Comparison of ENCODE assay signal across 8 mouse cellular contexts in the genomic region with DNA sequence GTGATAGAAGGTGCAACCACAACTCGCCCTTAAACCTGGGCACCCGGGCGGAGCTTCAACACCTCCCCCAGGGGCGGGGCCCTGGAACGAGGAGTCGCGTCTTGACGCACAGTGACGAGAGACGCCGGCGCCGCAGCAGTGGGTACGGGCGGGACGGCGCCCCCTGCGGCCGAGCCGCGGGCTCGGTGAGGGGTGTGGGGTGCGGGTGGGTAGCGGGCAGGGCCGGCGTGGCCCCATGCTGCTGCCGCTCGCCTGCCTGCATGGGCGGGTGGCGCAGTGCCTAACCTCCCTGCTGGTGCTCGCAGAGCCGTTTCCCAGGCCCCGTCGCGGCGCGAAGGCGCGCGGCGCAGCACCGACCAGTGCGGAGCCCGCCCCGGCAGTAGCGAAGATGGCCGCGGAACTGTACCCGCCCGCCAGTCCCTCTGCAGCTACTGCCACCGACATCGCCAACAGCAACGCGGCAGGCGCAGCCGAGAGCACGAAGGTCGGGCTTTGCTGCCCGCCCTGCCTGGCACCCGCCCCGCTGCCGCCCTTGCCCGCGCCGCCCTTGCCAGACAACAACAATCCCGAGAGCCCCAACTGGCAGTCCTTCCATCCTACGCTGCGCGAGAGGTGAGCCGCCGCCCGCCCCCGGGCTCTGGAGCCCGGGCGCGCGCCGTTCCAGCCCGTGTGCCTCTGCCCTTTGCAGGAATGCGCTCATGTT. TPM values are rescaled to one million over a fixed set of nuclear protein-coding genes. Genes with fewer than 3 reads are reported as not detected.
DNase-seq lines count a peak whose midpoint lies in the region; ATAC-seq lines count a peak whose summit lies in the region.

TSS of gene Btbd6 (plus strand) at position 112 of the 703 bp plus-strand sequence.

- intact Hi-C loops in left cerebral cortex, postnatal 14 days (cut with DNase I): no loop called here

- peak; percentile 88 for DNase-seq in adrenal gland, adult 8-10 months
- DNase-seq in embryo, embryonic 11.5 days (ENCODE audit: low read depth, low spot score): peak; percentile 70
- peak; percentile 89 for DNase-seq in gastrocnemius, postnatal 25 days
- DNase-seq in left cerebral cortex, postnatal 14 days (ENCODE audit: low spot score in 2 of 2): peak; percentile 90 to 91
- DNase-seq in right cerebral cortex, postnatal 25 days: peak; percentile 89
- peak; percentile 85 to 90 for DNase-seq in urinary bladder, postnatal 36 days (ENCODE audit: low spot score in 2 of 2)

- peak; percentile 96 for ATAC-seq in inflammation-experienced regulatory T-cells, adult 6 months
- ATAC-seq in megakaryocyte-erythroid progenitor cell, adult 5-6 weeks (replicated peaks; ENCODE audit: low FRiP score, low TSS enrichment, poor library complexity, severe bottlenecking): peak; percentile 82

RNA-seq across cellular contexts. Expression of gene Btbd6, which starts in this region (rescaled TPM):
- 10 to 100 TPM; 21.5 to 30.9 (median 24.2) TPM for total RNA-seq in adrenal gland, adult 8-10 months (2022)
- total RNA-seq in gastrocnemius, postnatal 25 days (2021): 10 to 100 TPM; 12.6 to 13.1 TPM
- polyA plus RNA-seq in inflammation-experienced regulatory T-cells, adult 6 months (2017; shearing (Covaris generic)): 1 to 10 TPM; 7.2 to 8.8 (median 7.3) TPM
- total RNA-seq in left cerebral cortex, postnatal 14 days (2021): 10 to 100 TPM; 54.4 to 55.9 TPM
- total RNA-seq in megakaryocyte-erythroid progenitor cell, adult 5-6 weeks (2014; fragmentation: Nextera tagmentation): 4.2 and 6.5 TPM in 2 replicates
- 5.0 and 8.7 TPM in 2 replicates for total RNA-seq in megakaryocyte-erythroid progenitor cell, adult 5-6 weeks (2017)

Comparison
In these comparisons a context has a peak if more than half of its experiments do, and no peak if none do; other contexts are left out.
1. Peak in every context shown above with its lines: DNase-seq and ATAC-seq.